Mouse (Mus musculus): Measurements from ENCODE around the gene Zfp979.

- TF ChIP-seq CTCF (IDR thresholded peaks at IDR 0.05; ENCODE audit: low read depth) (no peak), EP300 (IDR thresholded peaks at IDR 0.05; ENCODE audit: low read depth) (no peak)
Observed at GRCm38 (mm10) chr4:147586511-147587473, 55.5 kb downstream of the Zfp979 start.
